Mouse (Mus musculus) intestine, embryonic 14.5 days (tissue): ENCODE measurements around the gene Rps6kb2. TPM values are rescaled to one million over a fixed set of nuclear protein-coding genes. Genes with fewer than 3 reads are reported as not detected.

ENCODE experiments used
- ATAC-seq: fragments of 200-750 bp; cut with Nextera tagmentation; replicated peaks from 2 replicates; pipeline ENCODE4 v1.8.0; 2017; ENCODE audit warnings: low read depth, moderate number of reproducible peaks, moderate TSS enrichment, moderate library complexity; ENCODE audit not compliant: low FRiP score, low TSS enrichment
- DNase-seq: peaks from one replicate; pipeline ENCODE4 v3.0.0-alpha.2; 2018; ENCODE audit warnings: low spot score
- H3K27ac ChIP-seq: fragments of 300-500 bp; sonication (generic); 2 replicates; pipeline ENCODE4 v1.5.1; 2014; ENCODE audit warnings: low read depth, mild to moderate bottlenecking, control low read depth
- H3K27me3 ChIP-seq: fragments of 300-500 bp; sonication (generic); replicated peaks from 2 replicates; pipeline ENCODE4 v1.6.1; 2014; ENCODE audit warnings: low read length, control low read depth; ENCODE audit not compliant: control insufficient read depth, insufficient read depth
- H3K36me3 ChIP-seq: fragments of 300-500 bp; sonication (generic); 2 replicates; pipeline ENCODE4 v1.6.1; 2014; ENCODE audit warnings: low read length, control low read depth; ENCODE audit not compliant: control insufficient read depth, insufficient read depth
- H3K4me1 ChIP-seq: fragments of 300-500 bp; sonication (generic); replicated peaks from 2 replicates; pipeline ENCODE4 v1.6.1; 2014; ENCODE audit warnings: low read length, control low read depth, mixed read lengths; ENCODE audit not compliant: control insufficient read depth, insufficient read depth
- H3K4me2 ChIP-seq: fragments of 300-500 bp; sonication (generic); 2 replicates; pipeline ENCODE4 v1.6.1; 2014; ENCODE audit warnings: low read length
- H3K4me3 ChIP-seq: fragments of 300-500 bp; sonication (generic); 2 replicates; pipeline ENCODE4 v1.5.1; 2014; ENCODE audit warnings: low read depth, low read length, control low read depth, mixed read lengths
- H3K9ac ChIP-seq: fragments of 300-500 bp; sonication (generic); 2 replicates; pipeline ENCODE4 v1.6.1; 2014; ENCODE audit warnings: mild to moderate bottlenecking, low read length
- H3K9me3 ChIP-seq: fragments of 300-500 bp; sonication (generic); 2 replicates; pipeline ENCODE4 v1.6.1; 2016; ENCODE audit warnings: low read length, control low read depth; ENCODE audit not compliant: control insufficient read depth
- WGBS: fragments of 180-500 bp; shearing (Covaris S2); extraction: QIAGEN DNeasy Blood & Tissue Kit; methylation state at CpG from one replicate; pipeline ENCODE4 v1.1.7; 2014; 5-methylcytosine and 5-hydroxymethylcytosine counted together
- polyA plus RNA-seq: library from polyadenylated mRNA; unstranded; fragments of >200 nt; fragmentation: Nextera tagmentation; extraction: Ambion mirVana; gene quantifications from 2 replicates; pipeline ENCODE4 v1.2.1, GENCODE M21; 2014

Gene Rps6kb2
- polyA plus RNA-seq, 1 experiment from 2014 or later, result 37.4 TPM

DNA sequence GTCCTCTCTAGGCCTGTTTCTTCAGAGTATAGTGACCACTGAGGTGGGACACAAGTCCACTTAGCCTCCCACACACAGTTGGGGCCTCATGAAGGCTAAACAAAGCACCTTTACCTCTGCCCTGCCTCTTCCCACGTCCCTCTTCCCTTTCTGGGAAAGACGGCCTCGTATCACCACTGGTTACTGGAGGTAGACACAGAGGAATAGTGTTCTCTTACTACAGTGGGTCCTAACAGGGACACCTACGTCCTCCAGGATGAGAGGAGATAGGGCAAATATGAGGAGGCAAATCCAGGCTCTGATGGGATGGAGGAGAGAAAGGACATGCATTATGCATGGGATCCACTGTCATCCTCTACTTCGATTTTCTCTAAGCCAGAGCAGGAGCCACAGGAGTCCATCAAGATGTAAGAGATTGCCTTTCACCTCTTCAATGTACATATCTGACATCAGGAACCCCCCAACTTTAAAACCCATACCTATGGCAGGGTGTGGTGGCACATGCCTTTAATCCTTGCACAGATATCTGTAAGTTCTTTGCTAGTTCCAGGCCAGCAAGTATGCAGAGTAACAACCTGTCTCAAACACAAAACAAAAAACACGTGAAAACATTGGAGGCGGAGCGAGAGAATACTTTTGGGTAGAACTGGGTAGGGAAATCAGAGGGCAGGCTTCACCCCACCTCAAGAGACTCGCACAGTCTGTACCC lies 15.2 kb downstream of the Rps6kb2 start:
- Histone ChIP-seq H3K4me3 (peak overlapping the region; percentile 88), H3K27me3 (no peaks in the 10 kb centered on the region), H3K4me2 (peak overlapping the region; percentile 59), H3K9ac (peak overlapping the region; percentile 83), H3K4me1 (peaks cover 17% of the 10 kb centered on the region), H3K36me3 (peaks cover 23% of the 10 kb centered on the region), H3K9me3 (no peaks in the 10 kb centered on the region), H3K27ac (peak overlapping the region; percentile 43; the same call in 1 of the 2 replicates)
- DNase-seq (no peak), ATAC-seq (no peak)
- WGBS, result 37% methylated on average over 9 of the region's 9 CpGs

- H3K36me3 ChIP-seq, result peaks cover 14% of the 10 kb centered on the region
- no peaks in the 10 kb centered on the region for H3K9me3 ChIP-seq
- no peak overlapping the region for H3K4me2 ChIP-seq
- WGBS, result 68% methylated on average over 3 of the region's 3 CpGs
- no peak for DNase-seq
- H3K9ac ChIP-seq, result no peak overlapping the region
- peaks cover 17% of the 10 kb centered on the region for H3K4me1 ChIP-seq
- H3K27ac ChIP-seq, result no peak overlapping the region
- H3K4me3 ChIP-seq, result no peak overlapping the region
- H3K27me3 ChIP-seq, result no peaks in the 10 kb centered on the region
- no peak for ATAC-seq
These were observed 16.1 kb downstream of the Rps6kb2 start for GRCm38 (mm10) chr19:4147022-4147405.

DNA sequence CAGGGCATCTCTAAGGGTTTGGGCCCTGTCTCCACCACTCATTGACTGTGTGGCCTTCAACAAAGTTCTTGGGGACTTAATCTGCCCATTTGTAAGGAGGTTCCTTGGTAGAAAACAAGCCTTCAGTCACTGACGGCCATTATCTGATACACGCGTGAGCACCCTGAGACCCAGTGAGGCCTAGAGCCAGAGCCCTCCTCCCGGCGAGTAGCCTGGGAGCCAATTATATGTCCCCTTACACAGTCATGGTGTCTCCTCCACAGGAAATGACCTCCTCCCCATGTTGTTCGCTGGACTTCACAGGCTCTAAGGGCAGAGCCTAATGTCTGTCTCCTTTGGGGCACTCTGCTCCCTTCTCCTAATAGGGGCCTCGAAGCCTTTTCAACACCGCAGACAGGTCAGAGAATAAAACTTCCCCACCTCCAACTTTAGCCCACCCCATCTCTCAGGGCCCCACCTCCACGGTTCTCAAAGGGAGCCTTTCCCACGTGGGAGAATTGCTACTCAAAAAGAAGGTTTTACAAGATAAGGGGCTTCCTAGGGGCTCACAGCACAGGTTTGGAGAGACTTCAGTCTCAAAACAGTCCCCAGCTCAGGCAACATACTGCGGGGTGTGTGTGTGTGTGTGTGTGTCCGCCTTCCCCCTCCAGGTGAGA lies 16.7 kb downstream of the Rps6kb2 start:
- ATAC-seq, result no peak
- Histone ChIP-seq H3K9ac (no peak overlapping the region), H3K4me3 (no peak overlapping the region), H3K36me3 (peaks cover 11% of the 10 kb centered on the region), H3K27me3 (no peaks in the 10 kb centered on the region), H3K27ac (no peak overlapping the region), H3K9me3 (no peaks in the 10 kb centered on the region), H3K4me2 (no peak overlapping the region), H3K4me1 (peaks cover 17% of the 10 kb centered on the region)
- 66% methylated on average over 12 of the region's 12 CpGs for WGBS
- no peak for DNase-seq

DNA sequence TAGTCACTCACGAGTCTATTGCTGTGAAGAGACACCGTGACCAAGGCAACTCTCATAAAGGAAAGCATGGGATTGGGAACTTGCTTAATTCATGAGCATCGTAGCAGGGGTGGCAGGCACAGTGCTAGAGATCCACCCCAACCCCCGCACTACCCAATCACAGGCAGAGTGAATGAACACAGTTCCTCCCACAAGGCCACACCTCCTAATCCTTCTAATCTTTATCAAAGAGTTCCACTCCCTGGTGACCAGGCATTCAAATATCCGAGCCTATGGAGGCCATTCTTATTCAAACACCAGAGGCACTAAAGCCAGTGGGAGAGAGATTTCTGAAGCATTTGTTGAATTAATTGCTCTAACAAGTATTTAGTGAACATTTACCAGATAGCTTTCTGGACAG lies 17.2 kb downstream of the Rps6kb2 start:
- Histone ChIP-seq H3K4me1 (peaks cover 17% of the 10 kb centered on the region), H3K36me3 (peaks cover 6% of the 10 kb centered on the region), H3K9ac (no peak overlapping the region), H3K9me3 (no peaks in the 10 kb centered on the region), H3K27me3 (no peaks in the 10 kb centered on the region), H3K4me2 (no peak overlapping the region), H3K27ac (no peak overlapping the region), H3K4me3 (no peak overlapping the region)
- 91% methylated on average over 5 of the region's 5 CpGs for WGBS
- DNase-seq, result no peak
- no peak for ATAC-seq

- WGBS, result 78% methylated on average over 16 of the region's 16 CpGs
- H3K27me3 ChIP-seq, result no peaks in the 10 kb centered on the region
These were observed 18.3 kb downstream of the Rps6kb2 start for GRCm38 (mm10) chr19:4144550-4145498.

DNA sequence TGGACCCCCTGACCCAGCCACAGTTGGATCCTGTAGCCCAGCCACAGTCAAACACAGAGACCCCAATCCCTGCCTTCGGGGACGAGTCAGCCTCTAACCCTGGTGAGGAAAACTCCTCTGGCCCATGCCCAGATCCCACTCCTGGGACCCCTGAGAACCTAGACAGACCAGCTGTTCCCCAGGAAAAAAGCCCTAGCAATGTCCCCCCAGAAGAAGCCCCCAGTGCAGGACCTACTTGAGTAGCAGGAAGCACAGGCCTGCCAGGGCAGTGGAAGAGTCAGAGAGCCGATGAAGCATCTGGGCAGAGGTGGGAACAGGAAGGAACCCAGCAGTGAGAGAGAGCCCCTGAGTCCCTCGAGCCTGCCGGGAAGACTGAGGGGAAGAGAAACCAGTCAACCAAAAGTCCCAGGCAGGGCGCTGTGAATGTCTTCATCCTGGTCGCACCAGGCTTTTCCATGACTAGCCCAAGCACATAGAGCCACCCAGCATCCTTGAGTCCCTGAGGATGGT lies 19.3 kb downstream of the Rps6kb2 start, which contains the start of gene Cabp4:
Gene Cabp4, minus strand, starts transcription at position 275 of the 510 bp plus-strand sequence.
- Histone ChIP-seq H3K27ac (no peak within 1 kb of the TSS), H3K9ac (no peak within 1 kb of the TSS), H3K36me3 (no peaks in the 10 kb centered on the region), H3K4me3 (no peak within 1 kb of the TSS), H3K4me1 (peaks cover 6% of the 10 kb centered on the region; the same call in 1 of the 2 replicates), H3K9me3 (no peaks in the 10 kb centered on the region), H3K4me2 (no peak within 1 kb of the TSS), H3K27me3 (no peaks in the 10 kb centered on the region)
- DNase-seq, result no peak
- no peak for ATAC-seq
- 75% methylated on average over 7 of the region's 7 CpGs for WGBS

More at GRCm38 (mm10) chr19:4144550-4145498, 18.3 kb downstream of the Rps6kb2 start:
- peaks cover 16% of the 10 kb centered on the region for H3K4me1 ChIP-seq
- H3K27ac ChIP-seq, result no peak overlapping the region
- no peaks in the 10 kb centered on the region for H3K9me3 ChIP-seq
- H3K4me3 ChIP-seq, result no peak overlapping the region
- DNase-seq (no peak), ATAC-seq (no peak)
- no peak overlapping the region for H3K4me2 ChIP-seq
- H3K9ac ChIP-seq, result no peak overlapping the region
- no peaks in the 10 kb centered on the region; the same call in 1 of the 2 replicates for H3K36me3 ChIP-seq

- no peaks in the 10 kb centered on the region for H3K9me3 ChIP-seq
- H3K27ac ChIP-seq, result no peak overlapping the region
- no peaks in the 10 kb centered on the region for H3K4me1 ChIP-seq
- WGBS, result 90% methylated on average over 18 of the region's 18 CpGs
- H3K9ac ChIP-seq, result no peak overlapping the region
- no peak overlapping the region for H3K4me2 ChIP-seq
- no peaks in the 10 kb centered on the region for H3K27me3 ChIP-seq
- no peaks in the 10 kb centered on the region for H3K36me3 ChIP-seq
- DNase-seq (no peak), ATAC-seq (no peak)
- H3K4me3 ChIP-seq, result no peak overlapping the region
These were observed 20.6 kb downstream of the Rps6kb2 start for GRCm38 (mm10) chr19:4142416-4143173.

GRCm38 (mm10) chr19:4140147-4140546 lies 23.0 kb downstream of the Rps6kb2 start:
- no peak overlapping the region for H3K4me3 ChIP-seq
- 72% methylated on average over 6 of the region's 6 CpGs for whole genome bisulfite sequencing
- no peak for DNase-seq

More at GRCm38 (mm10) chr19:4140147-4140546, 23.0 kb downstream of the Rps6kb2 start:
- Histone ChIP-seq H3K4me2 (no peak overlapping the region), H3K27ac (no peak overlapping the region), H3K36me3 (no peaks in the 10 kb centered on the region), H3K4me1 (no peaks in the 10 kb centered on the region), H3K27me3 (no peaks in the 10 kb centered on the region), H3K9ac (no peak overlapping the region), H3K9me3 (no peaks in the 10 kb centered on the region)
- no peak for ATAC-seq
